Mouse (Mus musculus) monocyte, adult 5-6 weeks (primary cell): ENCODE results near the gene Sh2b3. TPM values are rescaled to one million over a fixed set of nuclear protein-coding genes. Genes with fewer than 3 reads are reported as not detected.

Experiments used
- total RNA-seq: library from RNA; stranded (forward); fragments of 200-1000, 200-491, 200-594 nt; gene quantifications from 3 replicates; pipeline ENCODE4 v1.2.3, GENCODE M21; 2017

Gene Sh2b3
- total RNA-seq, 1 experiment from 2014 or later = 37.3 TPM

Other genes starting within 250 kb of the Sh2b3 start
- gene Aldh2, start 243.8 kb downstream of the Sh2b3 start, total RNA-seq = 233 to 306 TPM (median 259 TPM) in 3 replicates
- gene Acad12, start 218.7 kb downstream of the Sh2b3 start, total RNA-seq = 0.10 to 6.7 TPM (median 0.96 TPM) in 3 replicates
- 1.7 to 3.4 TPM (median 2.6 TPM) in 3 replicates for gene Acad10, start 177.1 kb downstream of the Sh2b3 start, total RNA-seq
- 109 to 124 TPM (median 113 TPM) in 3 replicates for gene Brap, start 177.1 kb downstream of the Sh2b3 start, total RNA-seq
- gene Atxn2, start 126.3 kb downstream of the Sh2b3 start, total RNA-seq = 24.4 to 49.0 TPM (median 40.7 TPM) in 3 replicates
- gene Pheta1, start 11.3 kb upstream of the Sh2b3 start, total RNA-seq = 1.6 to 2.0 TPM (median 1.6 TPM) in 3 replicates
- not detected in 3 replicates for gene Cux2, start 212.5 kb upstream of the Sh2b3 start, total RNA-seq